Mouse (Mus musculus): Measurements from ENCODE around the gene Aff3.

Aff3 gene

DNA sequence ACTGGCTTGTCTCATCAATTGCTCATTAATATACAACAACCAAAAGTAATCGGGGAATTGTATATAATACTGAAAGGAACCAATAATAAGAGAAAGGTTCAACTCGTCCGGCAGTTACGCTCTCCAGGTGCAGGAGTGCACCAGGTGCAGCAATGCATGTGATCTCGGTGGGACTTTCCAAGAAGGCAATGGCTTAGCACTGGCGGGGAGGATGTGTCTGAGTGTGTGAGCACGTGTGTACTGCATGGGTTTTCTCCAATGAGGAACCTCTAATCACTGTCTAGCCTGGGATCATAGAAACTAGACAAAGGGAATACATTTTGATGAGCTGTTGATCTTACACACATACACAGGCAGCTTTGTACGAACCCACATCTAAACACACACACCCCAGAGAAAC, 485.8 kb downstream of the Aff3 start:
- DNase-seq (ENCODE audit: low read depth, low spot score): no peak

DNA sequence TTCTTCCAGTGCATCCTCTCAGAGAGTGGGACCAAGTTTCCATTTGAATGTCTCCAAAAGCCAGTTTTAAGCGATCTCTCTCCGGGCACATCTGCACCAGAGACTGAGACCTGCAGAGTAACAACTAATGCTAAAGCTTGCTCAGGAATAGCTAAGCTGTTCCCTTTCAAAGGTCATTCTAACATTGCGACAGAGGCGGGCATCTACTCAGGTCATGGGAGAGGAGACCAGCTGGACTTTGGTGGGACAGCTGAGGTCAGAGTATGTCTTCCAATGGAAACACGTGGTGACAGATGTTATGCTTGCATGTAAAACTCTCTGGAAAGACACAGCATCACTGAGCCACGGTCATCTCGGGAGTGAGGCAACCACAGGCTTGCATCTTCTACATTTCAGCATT, 488.7 kb downstream of the Aff3 start:
- DNase-seq (ENCODE audit: low read depth, low spot score): no peak

DNA sequence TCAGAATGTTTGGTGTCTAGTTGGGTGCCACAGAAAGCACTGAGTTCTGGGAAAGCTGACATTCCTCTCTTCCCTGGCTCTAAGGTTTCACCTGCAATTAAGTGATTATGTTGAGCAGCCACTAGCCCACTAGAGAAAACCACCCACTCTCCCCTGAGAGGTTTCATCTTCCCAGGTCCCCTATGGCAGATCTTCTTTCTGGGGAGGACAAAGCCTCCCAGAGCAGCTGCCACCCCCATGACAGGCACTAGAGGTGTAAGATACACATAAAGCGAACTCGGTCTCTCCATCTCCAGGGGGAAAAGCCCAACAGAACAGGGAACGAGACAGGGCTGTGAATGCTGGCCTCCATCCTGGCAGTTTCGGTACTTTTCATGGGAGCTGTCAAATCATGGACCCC, 492.9 kb downstream of the Aff3 start:
- DNase-seq (ENCODE audit: low read depth, low spot score): no peak

DNA sequence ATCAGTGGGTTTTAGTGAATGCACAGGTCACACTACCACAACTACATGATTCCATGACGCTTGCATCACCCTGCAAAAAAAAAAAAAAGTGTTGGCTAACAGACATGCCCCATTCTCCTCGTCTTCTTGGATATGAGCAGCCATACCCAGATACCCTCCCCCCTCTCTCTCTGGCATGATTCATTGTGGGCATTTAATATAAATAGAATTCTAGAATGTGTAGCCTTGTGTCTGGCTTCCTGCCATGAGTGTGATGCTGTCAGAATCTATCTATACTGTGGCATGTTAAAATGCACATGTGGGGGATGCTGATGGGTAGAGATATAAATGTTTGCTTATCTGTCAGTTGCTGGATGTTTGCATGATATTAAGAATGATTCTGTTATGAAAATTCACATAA, 499.1 kb downstream of the Aff3 start:
- DNase-seq (ENCODE audit: low read depth, low spot score): no peak

DNA sequence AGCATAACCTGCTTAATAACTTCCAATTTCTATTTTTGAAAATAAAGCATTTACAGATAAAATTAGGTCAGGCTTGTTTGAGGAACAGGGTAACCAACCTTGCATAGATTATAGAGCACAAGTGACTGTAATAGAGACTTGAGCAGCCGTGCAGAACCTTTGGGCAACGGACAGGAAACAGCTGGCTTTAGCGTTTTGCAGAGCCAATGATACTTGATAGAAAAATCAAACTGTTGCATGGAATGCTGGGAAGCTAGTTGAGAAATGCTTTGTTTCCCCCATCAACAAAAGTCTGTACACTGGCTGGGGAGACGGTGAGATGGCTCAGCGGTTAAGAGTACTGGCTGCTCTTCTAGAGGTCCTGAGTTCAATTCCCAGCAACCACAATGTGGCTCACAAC, 514.7 kb downstream of the Aff3 start:
- DNase-seq (ENCODE audit: low read depth, low spot score): no peak

DNA sequence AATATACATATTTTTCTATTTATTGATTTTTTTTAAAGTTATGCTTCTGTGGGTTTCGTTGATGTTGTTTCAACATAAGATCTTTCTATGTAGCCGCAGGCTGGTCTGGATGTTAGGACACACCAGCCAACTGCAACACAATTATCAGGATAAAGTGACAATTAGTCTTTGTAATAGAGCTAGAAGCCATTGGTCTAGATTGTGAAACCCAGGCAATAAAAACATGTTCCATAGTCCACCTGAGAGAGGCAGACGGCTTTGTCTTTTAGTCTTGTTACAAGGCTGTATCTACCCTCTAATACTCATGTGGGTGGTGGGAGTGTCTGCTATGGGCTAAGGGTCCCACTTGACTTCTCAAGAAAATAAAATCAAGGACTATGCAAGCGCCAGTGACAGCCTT, 518.7 kb downstream of the Aff3 start:
- no peak for DNase-seq (ENCODE audit: low read depth, low spot score)

DNA sequence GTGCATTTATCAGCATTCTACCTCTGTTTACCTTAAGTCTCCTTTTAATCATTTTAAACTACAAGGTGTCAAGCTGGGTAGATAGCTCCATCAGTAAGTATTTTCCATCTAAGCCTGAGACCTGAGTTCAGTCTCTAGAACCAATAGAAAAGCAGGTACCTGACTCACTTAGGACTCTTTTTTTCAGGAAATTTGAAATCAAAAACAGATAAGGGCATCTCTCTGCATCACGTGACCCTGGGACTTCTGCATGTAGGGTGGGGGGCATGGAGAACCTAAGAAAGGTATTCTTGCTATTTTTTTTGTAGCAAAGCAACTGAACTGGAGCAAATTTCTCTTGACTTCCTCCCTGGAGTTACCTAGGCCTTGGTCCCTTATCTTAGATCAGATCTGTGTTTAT, 523.4 kb downstream of the Aff3 start:
- DNase-seq (ENCODE audit: low read depth, low spot score): no peak

DNA sequence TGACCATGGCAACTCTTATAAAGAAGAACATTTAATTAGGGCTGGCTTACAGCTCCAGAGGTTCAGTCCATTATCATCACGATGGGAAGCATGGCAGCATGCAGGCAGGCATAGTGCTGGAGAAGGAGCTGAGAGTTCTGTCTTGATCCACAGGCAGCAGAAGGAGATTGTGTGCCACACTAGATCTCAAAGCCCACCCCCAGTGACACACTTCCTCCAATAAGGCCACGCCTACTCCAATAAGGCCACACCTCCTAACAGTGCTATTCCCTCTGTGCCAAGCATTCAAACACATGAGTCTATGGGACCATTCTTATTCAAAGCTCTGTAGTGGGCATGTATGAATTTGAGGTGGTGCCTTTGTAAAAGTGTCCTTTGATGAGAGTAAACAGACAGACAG, 523.8 kb downstream of the Aff3 start:
- DNase-seq (ENCODE audit: low read depth, low spot score): no peak

DNA sequence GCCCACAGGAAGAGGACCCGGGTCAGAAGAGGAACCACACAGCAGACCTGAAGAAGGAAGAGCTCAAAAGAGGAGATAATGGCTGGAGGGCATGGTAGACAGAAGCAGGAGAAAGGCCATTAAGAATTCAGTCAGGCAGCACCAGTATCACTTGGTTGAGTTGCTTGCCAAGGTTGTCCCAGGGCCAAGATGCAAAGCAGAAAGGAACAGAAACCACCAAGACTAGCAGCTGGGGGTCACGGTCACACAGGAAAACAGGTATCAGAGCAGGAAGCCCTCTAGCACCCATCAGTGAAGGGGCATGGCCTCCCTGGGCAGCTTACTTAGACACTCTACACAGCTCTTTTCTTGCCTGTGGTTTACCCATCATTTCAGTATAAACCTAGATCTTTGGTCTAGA, 525.4 kb downstream of the Aff3 start:
- DNase-seq (ENCODE audit: low read depth, low spot score): no peak

DNA sequence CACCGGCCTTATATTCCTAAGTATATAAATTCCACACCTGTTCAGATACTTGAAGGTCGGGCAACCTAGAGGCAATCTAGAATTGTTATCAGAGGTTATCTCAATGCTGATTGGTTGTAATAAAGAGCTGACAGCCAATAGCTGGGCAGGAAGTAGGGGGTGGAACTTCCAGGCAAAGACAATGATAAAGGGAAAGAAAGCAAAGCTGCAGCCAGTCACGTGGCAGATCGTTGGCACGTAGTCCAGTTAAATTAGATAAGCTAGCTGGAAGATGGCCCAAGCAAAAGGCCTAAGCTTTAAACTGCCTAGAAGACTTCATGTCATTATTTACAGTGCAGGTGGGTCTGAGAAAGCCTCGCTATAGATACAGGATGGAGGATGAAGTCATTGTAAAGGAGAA, 531.8 kb downstream of the Aff3 start:
- DNase-seq (ENCODE audit: low read depth, low spot score): no peak

DNA sequence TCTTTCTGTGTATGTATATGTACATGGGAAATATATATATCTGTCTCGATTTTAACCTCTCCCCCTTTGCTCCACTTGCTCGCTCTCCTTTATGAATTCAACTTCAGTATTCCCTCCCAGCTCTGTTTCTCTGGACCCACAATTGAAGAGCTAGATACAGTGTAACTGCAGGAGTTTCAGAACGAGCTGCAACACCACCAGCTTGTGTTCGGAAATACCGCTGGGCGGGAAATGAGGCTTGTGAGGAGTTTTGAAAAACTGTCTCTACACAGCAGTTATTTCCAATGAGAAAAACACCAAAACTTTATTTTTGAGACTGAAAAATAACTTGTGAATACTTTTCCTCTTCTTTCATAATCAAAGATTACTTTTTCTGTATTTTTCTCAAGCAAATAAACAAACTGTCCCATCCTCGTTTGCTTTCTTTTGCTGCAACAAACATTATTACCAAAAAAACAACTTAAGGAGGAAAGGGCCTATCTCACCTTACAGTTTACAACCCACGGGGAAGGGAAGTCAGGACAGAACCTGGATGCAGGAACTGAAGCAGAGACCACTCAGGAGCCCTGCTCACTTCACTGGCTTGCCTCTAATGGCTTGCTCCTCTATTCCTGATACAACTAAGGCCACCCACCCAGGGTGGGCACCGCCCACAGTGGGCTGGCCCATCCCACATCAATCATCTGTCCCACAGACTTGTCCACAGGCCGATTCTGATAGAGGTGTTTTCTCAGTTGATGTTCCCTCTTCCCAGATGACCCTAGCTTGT, 533.9 kb downstream of the Aff3 start:
- no peak for DNase-seq (ENCODE audit: low read depth, low spot score)

DNA sequence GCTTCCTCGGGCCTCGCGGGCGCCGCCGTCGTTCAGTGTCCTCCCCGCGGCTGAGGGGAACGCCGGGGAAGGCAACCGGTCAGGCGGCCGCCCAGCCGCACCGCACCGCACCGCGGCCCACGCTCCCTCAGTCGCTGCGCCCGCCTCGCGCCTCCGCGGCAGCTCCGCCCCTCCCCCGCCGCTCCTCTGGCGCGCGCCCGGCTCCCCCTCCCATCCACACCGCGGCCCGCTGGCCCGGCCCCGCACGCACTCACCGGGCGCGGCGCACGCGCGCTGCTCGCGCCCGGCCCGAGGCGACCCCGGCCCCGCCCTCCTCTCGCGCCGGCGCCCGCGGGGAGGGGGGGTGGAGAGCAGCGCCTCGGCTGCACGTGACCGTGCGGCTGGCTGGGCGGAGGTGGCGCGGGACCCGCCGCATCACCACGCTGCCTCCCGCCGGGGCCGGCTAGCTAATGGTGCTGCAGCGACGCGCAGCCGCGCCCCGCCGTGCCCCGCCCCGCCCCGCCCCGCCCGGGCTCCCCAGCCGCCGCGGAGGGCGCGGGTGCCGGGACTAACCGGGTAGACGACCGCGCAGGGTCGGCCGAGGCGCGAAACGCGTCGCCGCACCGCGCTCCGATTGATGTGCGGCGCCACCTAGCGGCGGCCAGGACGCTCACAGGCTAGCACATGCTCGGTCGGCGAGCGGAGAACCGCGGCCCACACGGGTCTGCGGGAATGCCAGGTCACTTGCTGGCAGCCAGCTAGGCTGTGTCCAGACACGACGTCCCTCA, 535.1 kb downstream of the Aff3 start, which contains the start of gene Rev1:
Gene Rev1 (minus strand): TSS at position 301 of the 767 bp plus-strand sequence.
- DNase-seq (ENCODE audit: low read depth, low spot score): peak; percentile 60

DNA sequence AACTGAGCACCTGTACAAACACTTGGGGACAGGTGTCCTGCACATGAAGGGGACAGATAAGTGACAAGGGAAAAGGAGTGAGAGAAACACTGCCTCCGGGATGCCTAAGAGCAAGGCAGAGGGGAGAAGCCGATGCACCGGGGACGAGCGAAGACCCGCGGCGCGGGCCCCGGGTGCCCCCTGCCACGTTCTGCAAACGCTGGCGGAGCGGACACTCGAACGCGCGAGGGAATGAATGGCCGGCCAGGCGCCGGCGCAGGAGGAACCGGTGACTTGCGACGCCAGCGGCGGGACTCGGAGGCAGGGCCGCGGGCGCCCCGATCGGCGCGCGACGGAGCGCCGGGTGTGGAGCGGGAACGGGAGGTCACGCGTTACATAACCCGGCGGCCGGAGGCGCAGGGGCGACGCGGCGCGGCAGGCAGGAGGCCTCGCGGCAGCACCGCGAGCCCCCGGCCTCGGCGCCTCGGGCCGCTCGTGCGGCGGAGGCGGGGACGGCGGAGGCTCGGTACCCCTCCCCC, 535.8 kb downstream of the Aff3 start:
- DNase-seq (ENCODE audit: low read depth, low spot score): no peak

Measured in WW6 (cell line).